Mouse (Mus musculus): Measurements from ENCODE around the gene Ferd3l.

The Ferd3l gene

DNA sequence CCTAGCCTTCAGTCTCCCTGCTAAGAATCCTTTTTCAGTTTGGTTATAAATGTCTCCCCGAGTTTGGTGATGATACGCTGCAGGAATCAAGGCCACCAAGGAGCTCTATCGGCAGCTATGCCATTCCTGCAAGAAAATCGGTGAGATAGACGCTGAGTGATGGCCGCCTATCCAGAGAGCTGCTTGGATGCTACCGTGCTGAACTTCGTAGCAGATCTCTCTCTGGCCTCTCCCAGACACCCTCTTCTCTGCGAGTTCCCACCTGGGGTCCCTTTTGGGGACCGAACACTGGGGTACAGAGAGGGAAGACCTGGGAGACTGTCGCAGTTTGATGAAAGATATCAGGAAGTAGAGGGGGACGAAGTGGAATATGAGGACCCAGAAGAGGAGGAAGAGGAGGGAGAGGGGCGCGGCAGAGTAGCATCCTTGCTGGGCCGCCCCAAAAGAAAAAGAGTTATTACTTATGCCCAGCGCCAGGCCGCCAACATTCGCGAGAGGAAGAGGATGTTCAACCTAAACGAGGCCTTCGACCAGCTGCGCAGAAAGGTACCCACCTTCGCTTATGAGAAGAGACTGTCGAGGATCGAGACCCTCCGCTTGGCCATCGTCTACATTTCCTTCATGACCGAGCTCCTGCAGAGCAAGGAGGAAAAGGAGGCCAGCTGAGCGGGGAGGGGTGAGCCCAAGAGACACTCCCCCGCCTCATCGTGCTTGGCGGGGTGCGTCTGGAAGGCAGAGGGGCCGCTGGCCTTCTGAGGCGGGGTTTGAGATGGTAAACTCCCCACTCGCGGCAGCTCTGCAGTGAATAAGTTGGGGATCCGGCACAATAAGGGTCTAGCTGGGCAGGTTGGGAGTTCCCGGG, at the start of gene Ferd3l:
TSS of gene Ferd3l (plus strand) at position 95 of the 862 bp plus-strand sequence.
- DNase-seq (ENCODE audit: low spot score in 2 of 2): no peak

DNA sequence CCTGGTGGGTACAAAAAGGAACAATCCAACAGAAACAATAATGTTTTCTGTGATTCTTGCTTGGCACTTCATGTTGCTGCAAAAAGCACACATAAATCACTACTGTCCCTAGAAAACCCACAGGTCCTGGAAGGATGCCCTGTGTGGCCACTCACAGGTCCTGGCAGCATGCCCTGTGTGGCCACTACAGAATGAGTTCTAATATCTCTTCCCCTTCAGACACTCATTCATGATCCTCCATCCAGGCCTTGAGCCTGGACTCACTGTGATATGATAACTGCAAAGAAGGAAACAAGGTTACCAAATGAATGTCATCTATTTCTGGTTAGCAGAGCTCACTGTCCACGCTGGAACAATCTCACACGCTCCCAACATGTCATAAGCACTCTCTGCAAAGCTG, 34.3 kb upstream of the Ferd3l start:
- no peak for DNase-seq (ENCODE audit: low spot score in 2 of 2)

DNA sequence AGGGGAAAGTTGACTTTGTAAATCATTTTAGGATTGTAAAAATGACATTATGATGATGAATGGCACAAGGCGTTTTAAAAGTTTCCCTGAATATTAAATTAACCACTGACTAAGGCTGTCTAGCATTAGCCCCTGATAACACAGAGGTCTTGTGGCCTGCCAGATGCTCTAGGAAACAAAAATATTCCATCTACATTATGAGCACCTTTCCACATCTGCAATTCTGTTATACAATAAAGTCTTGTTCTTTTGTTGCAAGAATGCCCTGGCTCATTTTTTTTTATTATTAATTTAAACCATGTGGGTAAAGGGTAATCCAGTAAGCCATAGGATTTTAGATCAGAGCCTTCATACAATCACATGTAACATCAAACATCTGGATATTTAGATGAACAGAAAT, 33.6 kb upstream of the Ferd3l start:
- DNase-seq (ENCODE audit: low spot score in 2 of 2): no peak

DNA sequence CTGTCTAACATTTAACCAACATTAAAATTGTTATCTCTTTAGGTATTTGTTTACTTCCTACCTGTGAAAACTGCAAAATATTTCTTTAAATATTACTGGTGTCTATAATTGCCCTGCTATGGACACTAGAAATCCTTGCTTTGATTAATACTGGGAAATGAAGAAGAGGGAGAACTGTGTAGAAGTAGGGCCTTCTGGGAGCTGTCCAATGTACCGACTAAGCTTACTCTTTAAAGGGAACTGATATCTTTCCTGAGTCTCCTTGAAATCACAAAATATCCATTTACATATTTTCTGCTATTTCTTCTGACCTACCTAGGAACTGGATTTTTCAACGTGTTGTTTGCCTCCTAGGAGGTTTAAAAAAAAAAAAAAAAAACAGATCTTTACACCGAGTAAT, 1.5 kb upstream of the Ferd3l start:
- no peak for DNase-seq (ENCODE audit: low spot score in 2 of 2)

DNA sequence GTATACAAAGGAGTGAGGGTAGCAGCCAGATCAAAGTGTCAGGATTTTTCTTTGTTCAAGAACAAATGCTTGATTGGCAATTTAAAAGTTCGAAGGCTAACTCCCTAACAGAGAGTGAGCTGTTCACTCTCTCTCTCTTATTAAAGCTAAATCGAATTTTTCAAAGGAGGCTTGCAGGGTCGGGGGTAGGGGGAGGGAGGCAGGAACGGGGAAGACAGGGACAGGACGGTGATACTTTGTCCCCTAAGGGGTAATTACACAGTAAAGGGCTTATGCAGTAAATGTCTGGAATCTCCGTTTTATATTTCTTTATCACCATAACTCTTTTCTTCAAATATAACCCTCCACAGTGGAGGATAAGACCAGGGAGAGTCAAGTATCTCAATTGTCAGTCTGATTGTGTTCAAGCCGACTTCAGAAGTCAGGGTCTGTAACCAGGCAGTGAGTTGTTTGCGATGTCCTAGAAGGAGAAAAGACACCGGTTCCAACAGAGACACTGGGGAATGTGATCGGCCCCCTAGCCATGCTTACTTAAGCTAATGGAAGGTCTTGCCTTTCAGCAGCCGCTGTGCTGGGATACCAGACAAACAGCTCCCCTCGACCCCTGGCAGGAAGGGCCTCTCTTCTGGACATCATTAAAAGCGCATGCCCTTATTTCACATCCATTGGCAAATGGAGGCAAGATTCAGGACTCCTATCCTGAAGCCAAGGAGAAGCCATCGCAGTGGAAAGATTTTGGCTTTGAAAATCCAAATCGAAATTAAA, 709 bp upstream of the Ferd3l start:
- no peak for DNase-seq (ENCODE audit: low spot score in 2 of 2)

DNA sequence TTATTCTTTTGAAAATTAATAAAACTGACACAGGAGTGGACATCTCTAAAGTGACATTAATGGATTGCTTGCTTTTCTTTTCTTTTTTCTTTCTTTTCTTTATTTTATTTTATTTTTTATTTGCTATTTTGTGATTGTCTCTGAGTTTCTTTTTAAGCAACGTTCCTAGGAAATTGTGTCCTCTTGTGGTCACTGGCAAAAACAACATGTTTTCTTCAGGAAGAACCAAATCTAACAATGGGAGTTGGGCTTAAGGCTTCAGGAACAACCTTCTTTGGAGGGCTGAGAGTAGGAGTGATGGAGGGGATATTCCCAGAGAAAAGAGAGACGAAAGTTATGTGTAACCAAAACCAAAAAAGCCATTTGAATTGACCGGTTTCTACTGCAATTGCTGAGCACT, 24.6 kb downstream of the Ferd3l start:
- DNase-seq (ENCODE audit: low spot score in 2 of 2): no peak

DNA sequence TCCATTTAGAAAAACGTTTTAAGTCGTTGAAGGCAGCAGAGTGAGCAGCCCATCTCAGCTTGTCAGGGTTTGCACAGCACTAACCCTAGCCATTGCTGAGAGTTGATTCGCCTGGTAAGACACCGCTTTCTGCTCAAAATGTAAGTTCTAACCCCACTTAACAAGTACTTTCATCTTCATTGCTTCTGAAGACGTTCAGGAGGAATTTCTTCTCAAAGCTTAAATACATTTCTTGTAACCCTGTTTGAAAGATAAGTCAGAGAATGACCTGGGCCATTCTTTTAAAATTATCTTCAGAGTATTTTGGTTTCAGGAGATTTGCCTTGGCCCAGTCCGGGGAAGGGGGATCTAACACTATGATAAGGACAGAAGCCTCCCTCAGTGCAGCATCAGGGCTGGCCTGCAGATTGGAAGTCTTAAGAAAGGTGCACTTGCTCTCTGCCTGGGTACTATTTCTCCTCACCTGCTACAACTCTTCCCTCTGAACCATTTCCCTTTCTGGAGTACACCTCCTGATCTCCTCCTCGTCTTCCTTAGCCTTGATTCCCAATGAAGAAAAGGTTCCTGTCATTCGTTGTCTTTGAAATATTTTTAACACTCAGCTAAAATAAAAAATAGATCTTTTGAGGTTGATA, 26.8 kb downstream of the Ferd3l start:
- DNase-seq (ENCODE audit: low spot score in 2 of 2): no peak

DNA sequence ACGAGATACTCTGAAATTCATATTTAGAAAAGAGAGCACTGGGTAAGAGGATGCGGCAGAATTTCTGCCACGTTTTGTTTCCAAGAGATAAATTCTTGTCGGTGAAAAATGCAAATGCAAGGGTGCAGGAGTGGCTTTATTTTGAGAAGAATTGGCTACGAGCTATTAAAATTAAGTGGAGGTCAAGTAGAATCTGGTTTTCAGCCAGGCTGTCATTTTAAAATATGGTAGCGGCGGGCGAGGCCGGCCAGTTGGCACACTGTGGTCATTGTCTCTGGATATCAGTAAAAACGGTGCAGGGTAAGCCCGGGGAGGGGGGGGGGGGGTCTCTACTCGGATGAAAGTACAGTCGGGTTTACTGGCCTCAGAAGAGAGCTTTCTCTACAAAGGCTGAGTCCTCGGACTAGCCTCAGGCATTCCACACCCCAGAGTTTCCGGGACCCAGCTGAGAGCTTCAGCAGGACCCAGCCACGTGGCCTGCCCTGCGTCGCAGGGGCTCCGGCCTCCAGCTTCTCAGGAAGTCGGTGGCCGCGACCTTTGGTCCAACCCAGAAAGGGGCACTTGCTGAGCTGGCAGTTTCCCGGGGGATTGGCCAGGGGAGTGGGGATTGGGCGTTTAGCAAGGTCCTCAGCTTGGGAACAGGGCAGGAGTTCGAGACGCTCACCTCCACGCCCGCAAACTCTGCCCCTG, 27.5 kb downstream of the Ferd3l start:
- DNase-seq (ENCODE audit: low spot score in 2 of 2): no peak

DNA sequence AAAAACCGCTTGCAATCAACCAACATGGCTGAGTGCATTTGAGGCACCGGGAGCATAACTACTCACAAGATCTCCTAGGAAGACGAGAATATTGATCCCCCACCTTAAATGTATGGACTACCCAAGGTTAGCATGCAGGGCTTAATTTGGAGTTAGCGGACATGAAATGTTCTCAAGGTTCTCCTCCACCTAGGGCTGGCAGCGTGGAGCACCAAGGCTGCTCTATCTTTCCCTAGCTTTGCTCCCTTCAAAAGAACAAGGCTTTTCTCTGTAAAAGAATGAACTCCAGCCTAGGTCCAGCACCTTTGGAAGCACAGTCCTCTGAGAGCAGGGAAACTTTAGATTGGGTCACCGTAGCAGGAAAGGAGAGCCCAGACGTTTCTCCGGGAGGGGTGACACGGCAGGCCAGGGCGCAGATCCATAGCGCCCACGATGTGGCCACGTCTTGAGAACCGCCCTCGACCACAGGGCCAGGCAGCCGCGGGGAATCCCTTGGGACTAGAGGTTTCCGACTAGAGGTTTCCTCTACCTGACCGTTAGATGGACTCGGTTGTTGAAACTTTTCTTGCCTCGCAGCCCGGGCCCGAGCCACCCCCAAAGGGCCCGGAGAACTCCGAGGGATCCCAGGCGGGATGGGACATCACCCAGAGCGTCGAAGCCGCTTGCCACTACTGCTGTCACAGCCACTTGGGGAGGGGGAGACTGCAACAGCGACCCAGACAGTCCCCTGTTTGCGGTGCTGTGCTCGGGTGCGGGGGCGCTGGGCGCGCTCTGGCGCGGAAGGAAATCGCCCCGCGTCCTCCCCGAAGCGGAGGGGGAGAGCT, 28.6 kb downstream of the Ferd3l start:
- DNase-seq (ENCODE audit: low spot score in 2 of 2): no peak

DNA sequence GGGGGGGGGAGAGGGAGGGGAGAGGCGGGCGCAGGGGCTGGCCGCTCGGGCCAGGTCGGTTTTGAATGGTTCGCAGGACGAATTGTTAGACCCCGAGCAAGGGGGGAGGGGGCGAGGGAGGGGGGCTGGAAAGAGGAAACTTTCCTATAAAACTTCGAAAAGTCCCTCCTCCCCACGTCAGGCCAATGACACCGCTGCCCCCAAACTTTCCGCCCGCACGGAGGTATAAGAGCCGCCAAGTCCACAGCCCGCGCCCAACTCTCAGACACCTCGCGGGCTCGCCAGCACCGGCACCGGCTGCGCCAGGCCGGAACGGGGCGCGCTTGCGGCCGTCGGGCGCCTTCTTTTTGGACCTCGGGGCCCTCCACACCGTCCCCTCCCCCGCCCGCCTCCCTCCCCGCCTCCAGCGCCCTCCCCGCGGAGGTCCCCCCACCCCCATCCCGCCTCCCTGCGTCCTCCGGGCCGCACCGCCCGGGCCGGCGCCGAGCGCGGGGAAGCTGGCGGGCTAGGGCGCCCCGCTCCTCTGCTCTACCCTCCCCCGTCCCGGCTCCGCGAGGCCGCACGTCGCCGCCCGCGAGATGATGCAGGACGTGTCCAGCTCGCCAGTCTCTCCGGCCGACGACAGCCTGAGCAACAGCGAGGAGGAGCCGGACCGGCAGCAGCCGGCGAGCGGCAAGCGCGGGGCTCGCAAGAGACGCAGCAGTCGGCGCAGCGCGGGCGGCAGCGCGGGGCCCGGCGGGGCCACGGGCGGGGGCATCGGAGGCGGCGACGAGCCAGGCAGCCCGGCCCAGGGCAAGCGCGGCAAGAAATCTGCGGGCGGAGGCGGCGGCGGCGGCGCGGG, 29.4 kb downstream of the Ferd3l start, which contains the start of gene Twist1:
TSS of gene Twist1 (plus strand) at position 272 of the 841 bp plus-strand sequence.
- DNase-seq (ENCODE audit: low spot score in 2 of 2): no peak

DNA sequence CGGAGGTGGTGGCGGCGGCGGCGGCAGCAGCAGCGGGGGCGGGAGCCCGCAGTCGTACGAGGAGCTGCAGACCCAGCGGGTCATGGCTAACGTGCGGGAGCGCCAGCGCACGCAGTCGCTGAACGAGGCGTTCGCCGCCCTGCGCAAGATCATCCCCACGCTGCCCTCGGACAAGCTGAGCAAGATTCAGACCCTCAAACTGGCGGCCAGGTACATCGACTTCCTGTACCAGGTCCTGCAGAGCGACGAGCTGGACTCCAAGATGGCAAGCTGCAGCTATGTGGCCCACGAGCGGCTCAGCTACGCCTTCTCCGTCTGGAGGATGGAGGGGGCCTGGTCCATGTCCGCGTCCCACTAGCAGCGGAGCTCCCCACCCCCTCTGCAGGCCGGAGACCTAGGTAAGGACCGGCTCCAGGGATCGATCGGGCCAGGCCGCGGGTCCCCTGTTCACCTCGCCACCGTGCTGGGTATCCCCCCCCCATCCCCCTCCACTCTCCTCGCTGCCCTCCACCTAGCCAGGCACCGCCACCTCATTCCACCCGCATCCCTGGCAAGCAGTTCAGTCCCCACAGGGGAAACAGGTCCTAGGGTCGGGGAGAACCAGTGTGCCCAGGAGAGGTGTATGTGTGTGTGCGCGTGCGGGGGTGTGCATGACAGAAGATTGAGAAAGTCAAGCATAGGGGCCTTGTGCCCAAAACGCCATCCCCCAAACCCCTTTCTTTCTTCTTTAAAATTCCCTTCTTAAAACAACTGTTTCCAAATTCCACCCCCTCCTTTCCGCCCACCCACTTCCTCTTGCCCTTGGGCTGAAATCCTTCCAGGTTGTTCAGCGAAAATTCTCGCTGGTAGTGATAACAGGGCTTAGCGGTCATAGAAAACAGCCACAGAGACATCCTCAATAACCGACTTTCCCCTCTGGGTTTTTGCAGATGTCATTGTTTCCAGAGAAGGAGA, 30.3 kb downstream of the Ferd3l start:
- DNase-seq (ENCODE audit: low spot score in 2 of 2): no peak

DNA sequence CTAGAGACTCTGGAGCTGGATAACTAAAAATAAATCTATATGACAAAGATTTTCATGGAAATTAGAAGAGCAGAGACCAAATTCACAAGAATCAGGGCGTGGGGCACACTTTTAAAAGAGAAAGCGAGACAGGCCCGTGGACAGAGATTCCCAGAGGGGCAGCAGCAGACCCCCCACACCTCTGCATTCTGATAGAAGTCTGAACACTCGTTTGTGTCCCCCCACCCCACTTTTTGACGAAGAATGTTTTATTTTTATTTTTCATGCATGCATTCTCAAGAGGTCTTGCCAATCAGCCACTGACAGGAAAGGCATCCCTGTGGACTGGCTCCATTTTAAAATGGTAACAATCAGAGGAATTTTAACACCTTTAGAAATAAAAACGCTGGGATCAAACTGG, 31.0 kb downstream of the Ferd3l start:
- no peak for DNase-seq (ENCODE audit: low spot score in 2 of 2)

DNA sequence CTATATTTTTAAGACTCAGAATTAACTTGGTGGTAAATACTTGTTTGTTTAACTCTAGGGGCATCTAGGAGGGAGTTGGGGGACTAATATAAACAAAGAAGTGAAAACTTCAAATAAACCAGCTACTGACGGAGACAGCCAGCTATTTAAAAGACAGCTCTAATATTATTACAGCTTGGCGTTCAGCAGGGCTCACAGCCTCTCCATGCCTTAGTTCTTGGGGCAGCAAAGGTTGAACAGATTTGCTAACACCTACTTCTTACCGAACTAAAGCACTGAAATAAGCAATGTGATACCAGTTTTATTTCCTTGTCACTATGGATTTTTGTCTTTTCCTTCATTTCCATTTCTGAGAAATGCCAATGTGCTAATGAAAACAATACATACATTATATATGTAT, 31.6 kb downstream of the Ferd3l start:
- no peak for DNase-seq (ENCODE audit: low spot score in 2 of 2)

DNA sequence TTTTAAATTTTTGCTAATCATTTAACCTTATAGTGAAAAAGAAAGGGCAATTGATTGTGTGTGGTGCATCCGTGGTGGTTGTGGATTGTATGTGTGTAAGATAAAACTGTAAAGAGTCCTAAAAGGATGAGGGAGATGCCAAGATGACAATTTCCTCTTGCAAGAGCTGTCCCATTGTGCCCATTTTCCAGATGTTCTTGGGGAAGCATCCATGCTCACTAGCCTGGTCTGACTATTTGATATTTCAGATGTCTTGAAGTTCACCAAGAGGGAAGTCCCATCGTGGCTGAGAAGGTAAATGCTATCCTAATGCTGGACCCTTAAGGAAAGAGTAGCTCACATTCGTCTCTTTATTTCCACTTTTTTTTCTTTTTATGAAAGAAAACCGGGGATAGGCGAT, 32.8 kb downstream of the Ferd3l start:
- DNase-seq (ENCODE audit: low spot score in 2 of 2): no peak

DNA sequence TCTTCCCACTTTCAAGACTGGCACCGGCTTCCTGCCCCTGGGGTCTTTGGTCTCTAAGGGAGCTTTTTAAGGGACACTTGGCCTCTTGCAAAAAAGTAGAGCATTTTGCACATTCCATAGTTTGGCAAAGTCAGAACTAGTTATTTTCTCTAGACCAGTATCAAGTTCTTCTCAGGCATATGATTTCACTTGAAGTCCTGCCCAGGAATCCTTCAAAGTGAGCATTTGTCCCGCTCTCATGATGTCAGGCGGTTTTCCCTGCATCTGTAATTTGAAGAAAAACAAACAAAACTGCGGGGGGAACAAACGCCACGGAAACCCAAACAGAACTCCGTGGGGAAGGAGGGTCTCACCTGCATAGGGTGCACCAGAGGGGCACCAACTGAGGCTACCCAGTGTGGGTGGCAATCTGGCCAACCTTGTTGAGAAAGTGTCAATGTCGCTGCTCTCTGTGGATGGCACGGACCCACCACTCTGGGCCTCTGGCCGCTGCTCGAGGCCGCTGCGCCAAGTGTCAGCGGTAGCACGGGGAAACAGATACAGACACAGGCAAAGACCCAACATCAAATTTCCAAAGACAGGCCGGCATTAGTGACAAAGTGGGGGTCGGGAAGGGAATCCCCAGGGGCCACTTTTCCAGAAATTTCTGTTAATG, 34.0 kb downstream of the Ferd3l start:
- DNase-seq (ENCODE audit: low spot score in 2 of 2): no peak

DNA sequence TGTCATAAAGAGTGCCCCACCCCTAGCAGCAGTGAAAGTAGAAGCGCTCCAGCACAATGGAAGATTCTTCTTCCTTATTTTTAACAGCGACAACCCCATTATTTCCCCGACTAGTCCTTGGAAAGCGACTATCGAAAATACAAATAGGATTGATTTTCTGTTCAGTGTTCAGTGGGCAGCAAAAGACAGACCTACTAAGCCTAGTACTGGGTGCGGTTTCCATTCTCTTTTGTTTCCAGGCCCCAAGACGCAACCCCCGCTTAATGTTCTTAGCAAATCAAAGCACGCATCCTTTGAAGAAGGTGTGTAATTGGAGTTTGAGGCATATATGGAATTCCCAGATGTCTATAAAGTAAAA, 34.5 kb downstream of the Ferd3l start:
- no peak for DNase-seq (ENCODE audit: low spot score in 2 of 2)

DNA sequence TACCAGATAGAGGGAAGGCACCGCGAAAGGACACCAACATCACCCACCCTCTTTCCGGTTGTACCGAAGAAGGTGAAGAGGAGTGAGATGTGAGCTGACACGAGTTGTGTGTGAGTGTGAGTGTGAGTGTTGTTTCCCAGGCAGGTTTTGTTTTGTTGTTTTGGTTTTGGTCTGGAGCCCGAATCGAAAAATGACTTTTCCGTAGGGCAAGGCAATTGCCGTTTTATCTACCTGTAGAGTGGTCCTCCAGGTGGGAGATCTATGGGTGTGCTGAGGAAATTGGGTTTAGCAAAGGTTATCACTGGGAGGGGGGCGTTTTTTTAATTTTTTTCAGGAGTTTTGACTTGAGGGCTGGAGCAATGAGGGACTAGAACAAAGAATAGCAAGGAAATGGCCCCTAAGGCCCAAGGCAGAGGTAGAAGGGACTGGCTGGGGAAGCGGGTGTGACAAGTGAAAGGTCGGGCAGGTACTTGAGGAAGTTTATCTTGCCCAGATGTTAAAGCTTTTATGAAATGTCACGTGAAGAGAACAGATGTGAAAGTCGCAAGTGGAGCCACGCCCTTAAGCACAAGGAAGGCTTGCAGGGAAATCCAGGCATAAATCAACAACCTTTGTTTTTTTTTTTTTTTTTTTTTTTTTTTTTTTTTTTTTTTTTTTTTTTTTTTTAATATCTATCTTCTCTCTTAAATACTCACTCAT, 35.6 kb downstream of the Ferd3l start:
- DNase-seq (ENCODE audit: low spot score in 2 of 2): no peak

DNA sequence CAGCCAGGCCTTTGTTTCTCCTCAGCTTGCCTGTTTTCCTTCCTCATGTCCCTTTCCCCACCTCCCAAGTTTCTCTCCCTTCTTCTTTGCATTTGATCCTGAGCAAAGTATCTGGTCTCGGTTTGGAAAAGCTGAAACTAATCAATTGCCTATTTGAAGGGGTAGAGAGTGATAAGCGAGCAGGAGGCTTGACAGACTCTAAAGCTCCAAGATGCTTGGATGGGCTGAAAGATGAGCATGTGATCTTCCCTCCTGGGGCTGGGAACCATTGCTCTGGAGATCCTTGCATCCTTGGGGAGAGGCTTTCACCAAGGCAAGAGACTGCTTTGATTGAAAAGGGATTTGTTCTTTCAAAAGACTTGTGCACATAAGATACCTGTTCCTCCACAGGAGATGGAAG, 36.2 kb downstream of the Ferd3l start:
- no peak for DNase-seq (ENCODE audit: low spot score in 2 of 2)
